Mouse (Mus musculus): ENCODE data around the gene Tapt1.

- no peak for TF ChIP-seq CTCF (IDR thresholded peaks at IDR 0.05; ENCODE audit: insufficient read depth, low read length)
- TF ChIP-seq POLR2A (IDR thresholded peaks at IDR 0.05; ENCODE audit: borderline replicate concordance, extremely low read depth, low read depth, low read length), result no peak
Measured at GRCm38 (mm10) chr5:44271564-44271963, 45.1 kb upstream of the Tapt1 start.

Data from lung, adult 2 months (tissue).